Mouse (Mus musculus) intestine, embryonic 16.5 days (tissue): ENCODE measurements at regions not wholly inside any gene's neighbourhood (a gene's known extent, or its start where the extent isn't known, plus 50 kb on each side); places are given as distances from the start of the nearest gene placed in this dataset.
A peak's percentile ranks its signal among the peaks of the same experiment; 100 is the strongest.

Source experiments
- ATAC-seq: fragments of 200-750 bp; cut with Nextera tagmentation; 2 replicates; pipeline ENCODE4 v1.8.0; 2017; ENCODE audit warnings: moderate TSS enrichment, moderate library complexity
- H3K27ac ChIP-seq: fragments of 300-500 bp; sonication (generic); 2 replicates; pipeline ENCODE4 v1.5.1; 2014; ENCODE audit warnings: mild to moderate bottlenecking, low read length
- H3K27me3 ChIP-seq: fragments of 300-500 bp; sonication (generic); replicated peaks from 2 replicates; pipeline ENCODE4 v1.6.1; 2014; ENCODE audit warnings: low read length, control low read depth, mixed read lengths; ENCODE audit not compliant: control insufficient read depth, insufficient read depth
- H3K36me3 ChIP-seq: fragments of 300-500 bp; sonication (generic); 2 replicates; pipeline ENCODE4 v1.6.1; 2014; ENCODE audit warnings: low read length, control low read depth; ENCODE audit not compliant: control insufficient read depth, insufficient read depth
- H3K4me1 ChIP-seq: fragments of 300-500 bp; sonication (generic); 2 replicates; pipeline ENCODE4 v1.6.1; 2014; ENCODE audit warnings: low read length, control low read depth, mixed read lengths; ENCODE audit not compliant: control insufficient read depth, insufficient read depth
- H3K4me2 ChIP-seq: fragments of 300-500 bp; sonication (generic); 2 replicates; pipeline ENCODE4 v1.6.1; 2014; ENCODE audit warnings: low read depth, low read length, control low read depth
- H3K4me3 ChIP-seq: fragments of 300-500 bp; sonication (generic); 2 replicates; pipeline ENCODE4 v1.5.1; 2014; ENCODE audit warnings: mild to moderate bottlenecking, low read length
- H3K9ac ChIP-seq: fragments of 300-500 bp; sonication (generic); 2 replicates; pipeline ENCODE4 v1.6.1; 2014; ENCODE audit warnings: low read depth, low read length
- H3K9me3 ChIP-seq: fragments of 300-500 bp; sonication (generic); 2 replicates; pipeline ENCODE4 v1.6.1; 2016; ENCODE audit warnings: low read length, control low read depth; ENCODE audit not compliant: control insufficient read depth
- WGBS: fragments of 180-500 bp; shearing (Covaris S2); extraction: QIAGEN DNeasy Blood & Tissue Kit; methylation state at CpG from one replicate; pipeline ENCODE4 v1.1.7; 2014; 5-methylcytosine and 5-hydroxymethylcytosine counted together

- ATAC-seq, result no peak
- Histone ChIP-seq H3K27me3 (no peaks in the 10 kb centered on the region), H3K4me1 (no peaks in the 10 kb centered on the region), H3K36me3 (no peaks in the 10 kb centered on the region), H3K9ac (no peak overlapping the region), H3K27ac (no peak overlapping the region), H3K4me3 (no peak overlapping the region), H3K9me3 (no peaks in the 10 kb centered on the region), H3K4me2 (no peak overlapping the region)
- 67% methylated on average over 3 of the region's 3 CpGs for WGBS
These were observed 190.6 kb upstream of the Flrt2 start for GRCm38 (mm10) chr12:95501443-95501842.

GRCm38 (mm10) chr12:95520008-95520407 lies 172.0 kb upstream of the Flrt2 start:
- Histone ChIP-seq H3K9ac (no peak overlapping the region), H3K9me3 (no peaks in the 10 kb centered on the region), H3K36me3 (no peaks in the 10 kb centered on the region), H3K4me1 (no peaks in the 10 kb centered on the region), H3K4me2 (no peak overlapping the region), H3K4me3 (no peak overlapping the region), H3K27ac (no peak overlapping the region), H3K27me3 (no peaks in the 10 kb centered on the region)
- 73% methylated on average over 2 of the region's 2 CpGs for WGBS
- ATAC-seq, result no peak

- H3K27ac ChIP-seq, result no peak overlapping the region
- H3K4me3 ChIP-seq, result no peak overlapping the region
- H3K9ac ChIP-seq, result no peak overlapping the region
- H3K36me3 ChIP-seq, result no peaks in the 10 kb centered on the region
- H3K4me1 ChIP-seq, result no peaks in the 10 kb centered on the region
- WGBS, result 75% methylated on average over 3 of the region's 3 CpGs
- no peaks in the 10 kb centered on the region for H3K9me3 ChIP-seq
- no peak overlapping the region for H3K4me2 ChIP-seq
- no peaks in the 10 kb centered on the region for H3K27me3 ChIP-seq
- ATAC-seq, result no peak
These were observed 170.0 kb upstream of the Flrt2 start for GRCm38 (mm10) chr12:95522052-95522451.

- H3K9ac ChIP-seq, result no peak overlapping the region
- no peaks in the 10 kb centered on the region for H3K36me3 ChIP-seq
- 64% methylated on average over 8 of the region's 8 CpGs for WGBS
- H3K4me3 ChIP-seq, result no peak overlapping the region
- H3K9me3 ChIP-seq, result no peaks in the 10 kb centered on the region
- H3K4me1 ChIP-seq, result no peaks in the 10 kb centered on the region
- no peaks in the 10 kb centered on the region for H3K27me3 ChIP-seq
- H3K27ac ChIP-seq, result no peak overlapping the region
- ATAC-seq, result no peak
- H3K4me2 ChIP-seq, result no peak overlapping the region
These were observed 158.0 kb upstream of the Flrt2 start for GRCm38 (mm10) chr12:95533888-95534639.

- Histone ChIP-seq H3K4me3 (no peak overlapping the region), H3K27me3 (no peaks in the 10 kb centered on the region), H3K4me1 (no peaks in the 10 kb centered on the region), H3K36me3 (no peaks in the 10 kb centered on the region), H3K9me3 (no peaks in the 10 kb centered on the region), H3K4me2 (no peak overlapping the region), H3K27ac (no peak overlapping the region), H3K9ac (no peak overlapping the region)
- no peak for ATAC-seq
- WGBS, result 32% methylated on average over 6 of the region's 6 CpGs
These were observed 144.7 kb upstream of the Flrt2 start for GRCm38 (mm10) chr12:95547301-95547700.

- no peak overlapping the region for H3K4me2 ChIP-seq
- 52% methylated on average over 3 of the region's 3 CpGs for WGBS
These were observed 138.9 kb upstream of the Flrt2 start for GRCm38 (mm10) chr12:95553129-95553528.

GRCm38 (mm10) chr12:95558706-95559406 lies 133.2 kb upstream of the Flrt2 start:
- no peaks in the 10 kb centered on the region for H3K9me3 ChIP-seq
- H3K27me3 ChIP-seq, result no peaks in the 10 kb centered on the region
- H3K36me3 ChIP-seq, result no peaks in the 10 kb centered on the region
- ATAC-seq, result no peak
- 64% methylated on average over 6 of the region's 6 CpGs for WGBS
- H3K4me2 ChIP-seq, result no peak overlapping the region
- H3K4me3 ChIP-seq, result no peak overlapping the region
- no peak overlapping the region for H3K9ac ChIP-seq
- no peak overlapping the region for H3K27ac ChIP-seq
- no peaks in the 10 kb centered on the region for H3K4me1 ChIP-seq

More at GRCm38 (mm10) chr12:95553129-95553528, 138.9 kb upstream of the Flrt2 start:
- Histone ChIP-seq H3K4me1 (no peaks in the 10 kb centered on the region), H3K36me3 (no peaks in the 10 kb centered on the region), H3K9me3 (no peaks in the 10 kb centered on the region), H3K27ac (no peak overlapping the region), H3K27me3 (no peaks in the 10 kb centered on the region), H3K4me3 (no peak overlapping the region), H3K9ac (no peak overlapping the region)
- ATAC-seq, result peak; percentile 79

- Histone ChIP-seq H3K4me2 (no peak overlapping the region), H3K36me3 (no peaks in the 10 kb centered on the region), H3K9me3 (no peaks in the 10 kb centered on the region), H3K27ac (no peak overlapping the region), H3K9ac (no peak overlapping the region), H3K4me1 (no peaks in the 10 kb centered on the region), H3K27me3 (no peaks in the 10 kb centered on the region), H3K4me3 (no peak overlapping the region)
- ATAC-seq, result no peak
- 47% methylated on average over 4 of the region's 4 CpGs for WGBS
These were observed 128.6 kb upstream of the Flrt2 start for GRCm38 (mm10) chr12:95563431-95563830.

GRCm38 (mm10) chr12:95576772-95577171 lies 115.3 kb upstream of the Flrt2 start:
- H3K4me2 ChIP-seq, result no peak overlapping the region
- H3K27me3 ChIP-seq, result no peaks in the 10 kb centered on the region
- WGBS, result 87% methylated on average over 3 of the region's 3 CpGs
- no peak for ATAC-seq
- no peak overlapping the region for H3K27ac ChIP-seq
- no peaks in the 10 kb centered on the region for H3K9me3 ChIP-seq
- H3K9ac ChIP-seq, result no peak overlapping the region
- no peaks in the 10 kb centered on the region for H3K4me1 ChIP-seq
- no peak overlapping the region for H3K4me3 ChIP-seq
- no peaks in the 10 kb centered on the region for H3K36me3 ChIP-seq
